Mouse (Mus musculus) c-Kit-positive CD71-negative TER-119-negative erythroid progenitor cells, embryonic 14.5 days (primary cell): ENCODE data around the gene Mns1.

Experiments used
- DNase-seq: peaks from one replicate; pipeline ENCODE4 v3.0.0-alpha.2; 2013; ENCODE audit warnings: low read depth

Mns1 gene

DNA sequence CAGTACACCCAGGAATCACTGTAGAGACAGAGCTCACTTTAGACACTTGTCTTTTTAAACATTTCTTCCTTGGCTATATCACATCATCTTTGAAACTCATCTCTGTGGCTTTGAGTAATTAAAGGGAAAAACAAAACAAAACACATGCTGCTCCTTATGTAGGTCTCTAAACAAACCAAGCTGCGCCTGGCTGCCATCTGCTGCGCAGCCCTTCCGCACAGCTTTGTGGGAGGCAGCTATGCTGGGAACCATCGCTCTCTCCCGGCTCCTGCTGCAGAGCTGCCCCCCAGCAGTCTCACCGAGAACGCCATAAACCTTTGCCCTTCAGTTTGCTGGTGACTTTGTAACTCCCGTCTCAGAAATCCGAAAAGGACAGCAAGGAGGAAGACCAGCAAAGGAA is 37.7 kb downstream of the Mns1 start:
- no peak for DNase-seq

DNA sequence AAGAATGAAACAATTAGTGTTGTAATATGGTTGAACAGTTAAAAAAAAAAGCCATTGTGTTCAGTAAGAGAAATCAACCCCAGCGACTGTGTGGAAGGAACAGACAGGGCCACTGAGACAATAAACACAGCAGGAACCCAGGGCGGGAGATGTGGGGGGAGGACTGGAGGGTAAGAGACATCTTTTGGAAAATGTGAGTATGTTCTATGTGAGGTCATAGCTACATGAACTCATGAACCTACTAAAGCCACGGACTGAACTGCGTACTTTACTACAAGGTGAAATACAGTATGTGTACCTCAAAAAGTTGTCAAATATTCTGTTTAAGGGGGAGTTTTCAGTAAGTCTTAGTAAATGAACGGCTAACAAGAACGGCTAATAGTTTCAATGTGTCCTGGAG is 39.5 kb downstream of the Mns1 start:
- no peak for DNase-seq

DNA sequence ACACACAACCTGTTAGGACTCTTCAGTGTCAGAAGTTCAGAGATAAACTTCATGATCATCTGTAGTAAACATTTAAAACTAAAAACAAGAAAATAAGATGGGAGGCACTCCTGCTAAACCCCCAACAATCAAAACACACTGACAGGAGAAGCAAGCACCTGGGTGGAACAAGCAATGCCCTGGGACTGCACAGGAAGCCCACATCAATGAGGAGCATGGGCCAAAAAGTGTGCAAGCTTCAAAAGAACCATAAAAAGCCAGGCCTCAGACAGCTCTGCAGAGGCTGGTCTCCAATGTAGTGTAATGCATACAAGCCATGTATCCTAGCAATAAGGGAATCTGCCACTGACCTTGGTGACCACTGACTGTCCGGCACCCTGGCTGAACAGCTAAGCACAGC is 41.5 kb downstream of the Mns1 start:
- DNase-seq = no peak

DNA sequence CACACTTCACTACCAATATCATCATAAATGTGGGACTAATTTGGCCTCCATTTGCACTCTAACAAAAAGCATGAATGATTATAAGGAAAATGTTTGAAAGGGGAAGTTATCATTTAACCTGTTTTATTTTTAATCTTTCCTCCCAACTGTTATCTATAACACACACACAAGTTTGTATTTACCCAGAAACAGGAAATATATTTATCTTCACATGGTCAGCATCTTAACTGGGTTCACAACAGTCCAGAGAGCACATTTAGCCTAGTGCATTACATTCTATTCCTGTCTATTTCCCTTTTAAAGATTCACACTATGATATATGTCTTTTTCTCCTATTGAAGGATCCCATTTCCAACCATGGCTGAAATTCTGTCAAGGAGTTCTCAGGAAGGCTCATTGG is 50.7 kb downstream of the Mns1 start:
- DNase-seq = no peak

DNA sequence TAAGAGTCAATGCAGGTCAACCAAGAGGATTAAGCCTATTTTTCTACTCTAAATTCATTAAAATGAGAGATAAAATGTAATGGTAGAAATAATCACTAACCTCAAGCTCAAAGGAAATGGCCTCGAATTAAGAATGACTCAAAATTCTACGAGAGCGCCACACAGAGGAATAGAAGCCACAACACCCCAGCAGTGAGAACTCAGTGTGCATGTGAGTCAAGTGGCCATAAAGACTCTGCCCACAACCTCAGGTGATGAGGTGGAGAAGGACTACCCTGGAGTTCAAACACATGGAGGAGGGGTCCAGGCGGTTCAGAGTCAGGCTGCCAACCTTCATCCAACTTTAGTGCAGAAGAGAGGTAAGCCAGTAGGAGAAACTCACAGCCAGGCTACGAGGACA is 51.3 kb downstream of the Mns1 start:
- DNase-seq = no peak

DNA sequence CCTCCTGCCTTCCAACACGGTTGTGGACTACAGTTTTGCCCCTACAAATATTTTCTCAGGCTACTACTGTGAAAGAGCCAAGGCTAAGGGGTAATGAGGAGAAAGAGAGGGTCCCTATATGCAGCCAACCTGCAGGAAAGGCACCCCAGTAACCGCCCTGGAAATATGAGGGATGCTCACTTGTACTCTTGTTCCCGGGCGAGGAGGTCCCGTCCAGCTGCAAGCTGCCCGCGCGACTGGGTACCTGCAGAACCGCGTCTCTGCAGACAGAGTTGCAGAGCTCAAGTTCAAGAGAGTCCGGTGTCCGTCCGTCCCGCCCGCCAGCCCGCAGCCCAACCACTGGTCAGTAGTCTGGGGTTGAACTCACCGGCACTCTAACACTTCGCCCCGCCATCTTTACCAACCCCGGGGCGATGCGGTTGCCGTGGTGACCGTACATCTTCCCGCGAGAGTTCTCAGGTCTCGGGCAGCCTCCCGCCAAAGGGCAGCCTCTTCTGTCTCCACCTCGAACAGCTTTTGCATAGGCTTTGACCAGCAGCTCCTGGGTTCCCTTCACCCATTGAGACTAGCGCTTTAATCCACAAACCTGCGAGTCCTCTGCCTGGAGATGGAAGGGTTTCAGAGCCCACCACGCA is 53.9 kb downstream of the Mns1 start:
- peak; percentile 77 for DNase-seq

DNA sequence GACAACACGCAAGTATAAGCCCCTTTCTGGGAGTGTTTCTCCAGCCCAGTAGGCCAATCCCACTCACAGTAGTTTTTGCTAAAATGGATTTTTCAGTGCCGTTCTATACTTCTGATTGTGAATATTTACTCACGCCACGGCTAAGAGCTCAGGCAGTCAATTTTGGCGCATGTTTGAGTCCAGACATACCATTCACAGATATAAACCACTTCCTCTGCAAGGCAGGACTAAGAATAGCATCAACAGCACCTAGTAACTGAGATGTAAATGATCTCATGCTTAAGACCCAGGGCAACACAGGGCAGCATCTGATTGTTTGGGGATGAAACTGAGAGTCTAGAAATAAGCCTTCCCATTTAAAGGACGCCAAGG is 54.4 kb downstream of the Mns1 start, which contains the start of gene Tex9:
Tex9 (minus strand) TSS at position 19 of the 372 bp plus-strand sequence.
- DNase-seq = no peak

DNA sequence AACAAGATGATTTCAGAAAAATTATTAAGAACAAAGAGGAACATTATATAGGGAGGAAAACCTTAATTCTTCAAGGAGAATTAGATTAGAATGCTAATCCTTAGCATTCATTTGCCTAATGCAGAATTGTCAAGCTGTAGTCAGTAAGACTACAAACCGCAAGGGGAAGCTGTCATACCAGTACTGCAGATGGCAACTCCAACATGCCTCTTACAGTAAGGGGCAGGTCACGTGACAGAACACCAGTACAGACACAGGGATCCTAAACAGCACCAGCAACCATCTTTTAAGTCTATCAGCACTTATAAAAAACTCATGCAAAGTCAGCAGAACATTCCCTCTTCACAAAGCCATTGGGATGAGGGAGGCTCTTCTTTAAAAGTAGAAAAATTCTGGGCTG is 55.7 kb downstream of the Mns1 start:
- DNase-seq = no peak

- no peak for DNase-seq
These were observed 56.3 kb downstream of the Mns1 start for GRCm38 (mm10) chr9:72493984-72494685.

DNA sequence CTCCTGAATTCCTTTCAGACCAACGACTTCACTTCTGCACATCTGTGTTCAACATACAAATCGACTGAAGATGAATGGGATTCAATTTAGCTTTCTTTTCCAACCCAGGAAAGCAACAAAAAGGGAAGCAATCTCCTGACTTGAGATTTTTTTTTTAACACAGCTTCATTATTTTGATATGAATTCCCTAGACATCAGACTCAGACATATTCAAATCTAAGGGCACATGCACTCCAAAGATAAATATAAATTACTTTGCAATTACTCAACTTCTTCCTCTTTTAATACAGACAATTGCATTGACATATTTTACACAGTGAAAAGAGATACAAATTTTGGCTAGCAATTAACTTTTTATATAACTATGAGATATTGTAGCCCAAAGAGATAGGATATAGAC is 58.9 kb downstream of the Mns1 start:
- DNase-seq = no peak

GRCm38 (mm10) chr9:72497171-72497570 is 59.4 kb downstream of the Mns1 start:
- no peak for DNase-seq
